Mouse (Mus musculus) hindbrain, embryonic 15.5 days (tissue): ENCODE measurements at regions not wholly inside any gene's neighbourhood (a gene's known extent, or its start where the extent isn't known, plus 50 kb on each side); places are given as distances from the start of the nearest gene placed in this dataset.

ENCODE experiments used
- ATAC-seq: fragments of 200-750 bp; cut with Nextera tagmentation; 2 replicates; pipeline ENCODE4 v1.8.0; 2017; ENCODE audit warnings: low read depth, moderate number of reproducible peaks, moderate TSS enrichment; ENCODE audit not compliant: low FRiP score
- H3K27ac ChIP-seq: fragments of 300-500 bp; sonication (generic); replicated peaks from 2 replicates; pipeline ENCODE4 v1.5.1; 2015; ENCODE audit warnings: mild to moderate bottlenecking, inconsistent platforms
- H3K27me3 ChIP-seq: fragments of 300-500 bp; sonication (generic); 2 replicates; pipeline ENCODE4 v1.6.1; 2015; ENCODE audit warnings: control low read depth, inconsistent platforms
- H3K36me3 ChIP-seq: fragments of 300-500 bp; sonication (generic); 2 replicates; pipeline ENCODE4 v1.6.1; 2015; ENCODE audit warnings: control low read depth, inconsistent platforms
- H3K4me1 ChIP-seq: fragments of 300-500 bp; sonication (generic); replicated peaks from 2 replicates; pipeline ENCODE4 v1.6.1; 2015; ENCODE audit warnings: control low read depth, inconsistent platforms
- H3K4me2 ChIP-seq: fragments of 300-500 bp; sonication (generic); 2 replicates; pipeline ENCODE4 v1.6.1; 2015; ENCODE audit warnings: moderate library complexity, mild to moderate bottlenecking, inconsistent platforms
- H3K4me3 ChIP-seq: fragments of 300-500 bp; sonication (generic); 2 replicates; pipeline ENCODE4 v1.5.1; 2015; ENCODE audit warnings: mild to moderate bottlenecking, inconsistent platforms
- H3K9ac ChIP-seq: fragments of 300-500 bp; sonication (generic); 2 replicates; pipeline ENCODE4 v1.6.1; 2015; ENCODE audit warnings: inconsistent platforms
- H3K9me3 ChIP-seq: fragments of 300-500 bp; sonication (generic); 2 replicates; pipeline ENCODE4 v1.6.1; 2016; ENCODE audit warnings: control low read depth, inconsistent platforms
- WGBS: fragments of 180-500 bp; shearing (Covaris S2); methylation state at CpG from one replicate; pipeline ENCODE4 v1.1.7; 2015; 5-methylcytosine and 5-hydroxymethylcytosine counted together

DNA sequence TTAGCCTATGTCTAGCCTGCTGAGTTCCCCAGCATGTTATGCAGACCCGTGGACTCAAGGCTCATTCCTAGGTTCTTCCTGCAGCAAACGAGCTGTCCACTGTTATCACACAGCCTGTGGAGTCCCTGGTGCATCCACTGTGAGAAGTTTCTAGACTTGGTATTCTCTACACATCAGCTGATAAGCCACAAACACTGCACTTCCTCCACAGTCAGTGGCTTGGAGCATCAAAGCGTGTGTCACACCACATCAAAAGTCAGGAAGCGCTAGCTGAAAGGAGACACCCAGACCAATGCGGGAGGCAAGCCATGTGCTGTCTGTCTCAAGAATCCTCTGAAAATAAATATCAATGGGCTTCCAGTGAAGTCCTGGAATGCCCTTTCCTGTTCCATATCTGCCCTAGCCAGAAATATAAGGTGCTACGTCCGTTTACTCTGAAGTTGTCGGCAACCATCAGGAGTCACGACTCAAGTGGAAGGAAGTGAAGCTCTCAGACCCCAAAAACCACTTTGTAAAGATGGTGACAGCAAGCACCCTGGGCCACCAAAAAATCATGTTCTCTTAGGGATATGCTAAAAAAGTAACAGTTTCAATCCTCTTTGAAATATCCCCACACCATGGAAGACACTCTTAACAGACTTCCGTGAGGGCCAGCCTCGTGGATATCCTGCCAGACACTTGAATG lies 227.7 kb downstream of the Adgrl2 start:
- ATAC-seq: no peak
- WGBS: 77% methylated on average over 11 of the region's 11 CpGs
- no peak overlapping the region for H3K27ac ChIP-seq
- H3K4me1 ChIP-seq: no peaks in the 10 kb centered on the region
- H3K9ac ChIP-seq: no peak overlapping the region
- H3K27me3 ChIP-seq: no peaks in the 10 kb centered on the region
- no peak overlapping the region for H3K4me2 ChIP-seq
- no peaks in the 10 kb centered on the region for H3K9me3 ChIP-seq
- H3K36me3 ChIP-seq: no peaks in the 10 kb centered on the region
- no peak overlapping the region for H3K4me3 ChIP-seq

- no peak overlapping the region for H3K9ac ChIP-seq
- H3K36me3 ChIP-seq: no peaks in the 10 kb centered on the region
- no peak overlapping the region for H3K4me3 ChIP-seq
- H3K27ac ChIP-seq: no peak overlapping the region
- ATAC-seq: no peak
- no peaks in the 10 kb centered on the region for H3K27me3 ChIP-seq
- no peaks in the 10 kb centered on the region for H3K9me3 ChIP-seq
- H3K4me2 ChIP-seq: no peak overlapping the region
- no peaks in the 10 kb centered on the region for H3K4me1 ChIP-seq
Measured at GRCm38 (mm10) chr3:148761586-148761985, 228.8 kb downstream of the Adgrl2 start.

GRCm38 (mm10) chr3:148759500-148759899 lies 230.9 kb downstream of the Adgrl2 start:
- Histone ChIP-seq H3K4me3 (no peak overlapping the region), H3K4me2 (no peak overlapping the region), H3K9ac (no peak overlapping the region), H3K9me3 (no peaks in the 10 kb centered on the region), H3K27ac (no peak overlapping the region), H3K27me3 (no peaks in the 10 kb centered on the region), H3K4me1 (no peaks in the 10 kb centered on the region), H3K36me3 (no peaks in the 10 kb centered on the region)
- ATAC-seq: no peak
- WGBS: 80% methylated on average over 4 of the region's 4 CpGs

DNA sequence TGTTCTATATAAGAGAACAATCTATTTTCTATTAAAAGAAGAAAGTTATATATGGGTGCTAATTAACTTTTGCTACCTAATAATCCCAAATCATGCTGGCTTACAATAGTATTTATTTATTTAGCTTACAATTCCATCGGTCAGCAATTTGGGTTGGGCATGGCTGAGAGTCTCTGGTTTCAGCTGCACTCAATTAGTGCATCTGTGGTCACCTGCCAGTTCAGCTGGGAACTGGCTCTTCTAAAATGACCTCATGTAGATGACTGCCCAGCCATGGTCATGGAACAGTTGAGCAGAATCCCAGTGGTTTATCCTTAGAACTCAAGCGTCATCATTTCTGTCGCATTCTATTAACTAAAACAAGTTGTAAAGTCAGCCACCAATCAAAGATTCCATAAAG lies 244.1 kb downstream of the Adgrl2 start:
- 95% methylated on average over 3 of the region's 3 CpGs for WGBS
- ATAC-seq: no peak
- Histone ChIP-seq H3K4me3 (no peak overlapping the region), H3K27ac (no peak overlapping the region), H3K9ac (no peak overlapping the region), H3K27me3 (no peaks in the 10 kb centered on the region), H3K9me3 (no peaks in the 10 kb centered on the region), H3K36me3 (no peaks in the 10 kb centered on the region), H3K4me2 (no peak overlapping the region), H3K4me1 (no peaks in the 10 kb centered on the region)

GRCm38 (mm10) chr3:148744651-148745050 lies 245.7 kb downstream of the Adgrl2 start:
- Histone ChIP-seq H3K36me3 (no peaks in the 10 kb centered on the region), H3K4me3 (no peak overlapping the region), H3K4me2 (no peak overlapping the region), H3K4me1 (no peaks in the 10 kb centered on the region), H3K27me3 (no peaks in the 10 kb centered on the region), H3K9me3 (no peaks in the 10 kb centered on the region), H3K9ac (no peak overlapping the region), H3K27ac (no peak overlapping the region)
- no peak for ATAC-seq
- 44% methylated on average over 2 of the region's 2 CpGs for WGBS

GRCm38 (mm10) chr3:148734194-148734749 lies 256.1 kb downstream of the Adgrl2 start:
- Histone ChIP-seq H3K4me3 (no peak overlapping the region), H3K4me2 (no peak overlapping the region), H3K9ac (no peak overlapping the region), H3K27ac (no peak overlapping the region), H3K27me3 (no peaks in the 10 kb centered on the region), H3K36me3 (no peaks in the 10 kb centered on the region), H3K9me3 (no peaks in the 10 kb centered on the region), H3K4me1 (peaks cover under 1% of the 10 kb centered on the region)
- no peak for ATAC-seq
- WGBS: 80% methylated on average over 13 of the region's 13 CpGs

DNA sequence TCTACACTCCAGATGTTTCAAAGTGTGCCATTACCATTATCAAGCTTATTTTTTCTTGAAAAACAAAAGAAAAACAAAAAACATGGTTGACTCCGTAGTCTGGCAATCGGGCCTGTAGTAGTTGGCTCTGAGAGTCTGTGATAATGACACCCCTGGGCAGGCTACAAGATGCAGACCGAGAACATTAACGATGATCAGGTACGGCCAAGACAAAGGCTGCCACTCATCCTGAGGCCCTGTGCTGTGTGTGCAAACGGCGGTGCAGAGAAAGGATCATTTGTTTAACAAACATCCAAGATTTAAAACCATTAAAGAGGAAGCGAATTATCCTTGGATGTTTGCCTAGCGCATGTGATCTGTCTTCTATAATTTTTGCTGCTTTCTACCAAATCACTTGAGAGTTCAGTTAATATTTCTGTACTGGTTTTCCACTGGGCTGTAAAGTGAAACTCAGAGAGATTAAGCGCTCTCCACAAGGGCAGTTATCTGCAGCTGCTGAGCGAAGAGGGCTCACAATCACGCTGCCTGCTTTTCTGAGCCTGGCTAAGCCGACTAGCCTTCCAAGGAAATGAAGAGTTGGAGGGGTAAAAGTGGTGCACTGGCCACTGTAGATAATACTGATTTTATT lies 257.0 kb downstream of the Adgrl2 start:
- peaks cover 4% of the 10 kb centered on the region for H3K4me1 ChIP-seq
- no peak for ATAC-seq
- H3K9ac ChIP-seq: no peak overlapping the region
- no peaks in the 10 kb centered on the region for H3K36me3 ChIP-seq
- H3K4me2 ChIP-seq: no peak overlapping the region
- no peaks in the 10 kb centered on the region for H3K9me3 ChIP-seq
- no peaks in the 10 kb centered on the region for H3K27me3 ChIP-seq
- WGBS: 52% methylated on average over 13 of the region's 13 CpGs
- no peak overlapping the region for H3K27ac ChIP-seq
- no peak overlapping the region for H3K4me3 ChIP-seq

GRCm38 (mm10) chr3:148731436-148731835 lies 258.9 kb downstream of the Adgrl2 start:
- H3K4me3 ChIP-seq: no peak overlapping the region
- no peak for ATAC-seq
- no peak overlapping the region for H3K27ac ChIP-seq
- H3K4me2 ChIP-seq: no peak overlapping the region
- H3K9me3 ChIP-seq: no peaks in the 10 kb centered on the region
- no peaks in the 10 kb centered on the region for H3K27me3 ChIP-seq
- no peak overlapping the region for H3K9ac ChIP-seq
- 93% methylated on average over 3 of the region's 3 CpGs for WGBS
- H3K36me3 ChIP-seq: no peaks in the 10 kb centered on the region
- H3K4me1 ChIP-seq: peaks cover 4% of the 10 kb centered on the region

GRCm38 (mm10) chr3:148729242-148729680 lies 261.1 kb downstream of the Adgrl2 start:
- ATAC-seq: peak; percentile 71; the same call in 1 of the 2 replicates
- WGBS: 63% methylated on average over 7 of the region's 7 CpGs

GRCm38 (mm10) chr3:148728513-148729241 lies 261.7 kb downstream of the Adgrl2 start:
- H3K4me1 ChIP-seq: peaks cover 4% of the 10 kb centered on the region
- H3K9me3 ChIP-seq: no peaks in the 10 kb centered on the region
- no peak overlapping the region for H3K4me3 ChIP-seq
- ATAC-seq: peak; percentile 23; the same call in 1 of the 2 replicates
- no peaks in the 10 kb centered on the region for H3K36me3 ChIP-seq
- H3K27ac ChIP-seq: no peak overlapping the region
- 67% methylated on average over 6 of the region's 6 CpGs for WGBS
- H3K9ac ChIP-seq: no peak overlapping the region
- H3K4me2 ChIP-seq: no peak overlapping the region
- H3K27me3 ChIP-seq: no peaks in the 10 kb centered on the region

More at GRCm38 (mm10) chr3:148729242-148729680, 261.1 kb downstream of the Adgrl2 start:
- H3K9ac ChIP-seq: no peak overlapping the region
- H3K9me3 ChIP-seq: no peaks in the 10 kb centered on the region
- H3K36me3 ChIP-seq: no peaks in the 10 kb centered on the region
- no peak overlapping the region for H3K4me2 ChIP-seq
- H3K4me1 ChIP-seq: peaks cover 4% of the 10 kb centered on the region
- H3K4me3 ChIP-seq: no peak overlapping the region
- no peak overlapping the region for H3K27ac ChIP-seq
- no peaks in the 10 kb centered on the region for H3K27me3 ChIP-seq

GRCm38 (mm10) chr3:148726596-148727331 lies 263.6 kb downstream of the Adgrl2 start:
- Histone ChIP-seq H3K4me2 (no peak overlapping the region), H3K27me3 (no peaks in the 10 kb centered on the region), H3K36me3 (no peaks in the 10 kb centered on the region), H3K4me3 (no peak overlapping the region), H3K9me3 (no peaks in the 10 kb centered on the region), H3K27ac (no peak overlapping the region), H3K4me1 (peaks cover 4% of the 10 kb centered on the region; the same call in 1 of the 2 replicates), H3K9ac (no peak overlapping the region)
- ATAC-seq: no peak
- WGBS: 50% methylated on average over 10 of the region's 10 CpGs
